Mouse (Mus musculus): ENCODE data around the gene Shld2.

- TF ChIP-seq CTCF (IDR thresholded peaks at IDR 0.05; ENCODE audit: insufficient read depth, low read depth, low read length) = no peak
- TF ChIP-seq POLR2A (IDR thresholded peaks at IDR 0.05; ENCODE audit: insufficient read depth, low read depth, low read length) = no peak
These were observed 28.5 kb downstream of the Shld2 start for GRCm38 (mm10) chr14:34281736-34282269.
